In the genomic region with DNA sequence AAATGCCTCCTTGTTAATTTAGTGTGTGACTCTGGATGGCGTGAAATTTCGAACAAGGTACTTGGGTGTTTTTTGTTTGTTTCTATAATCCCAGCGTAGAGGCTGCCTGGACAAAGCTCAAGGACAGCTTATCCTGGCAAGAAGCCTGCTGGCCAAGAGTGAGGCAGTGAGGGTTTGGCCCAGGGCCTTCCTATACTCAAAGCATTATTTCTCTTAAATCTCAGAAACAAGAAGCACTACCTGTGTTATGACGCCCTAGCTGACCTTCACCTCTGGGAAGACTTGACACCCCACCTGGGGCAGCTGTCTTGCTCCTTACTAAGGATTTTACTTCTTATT, we compare ENCODE assay signal across 8 mouse cellular contexts. TPM values are rescaled to one million over a fixed set of nuclear protein-coding genes. Genes with fewer than 3 reads are reported as not detected.
A peak's percentile ranks its signal among the peaks of the same experiment; 100 is the strongest.
DNase-seq lines count a peak whose midpoint lies in the region; ATAC-seq lines count a peak whose summit lies in the region.

No protein-coding gene starts in this region.

- whole genome bisulfite sequencing in intestine, embryonic 16.5 days, result 20% methylated on average over 4 of the region's 4 CpGs
- 24% methylated on average over 4 of the region's 4 CpGs for WGBS in liver, embryonic 16.5 days (ENCODE audit: insufficient replicate concordance)
- 55% methylated on average over 4 of the region's 4 CpGs for WGBS in neural tube, embryonic 15.5 days

- peaks cover 6% of the 10 kb centered on the region; the same call in 1 of the 2 replicates for H3K36me3 ChIP-seq in intestine, embryonic 16.5 days (ENCODE audit: control insufficient read depth, insufficient read depth, low read length)
- peaks cover 6% of the 10 kb centered on the region; the same call in 1 of the 2 replicates for H3K36me3 ChIP-seq in liver, embryonic 16.5 days (ENCODE audit: control insufficient read depth, insufficient read depth)
- no peaks in the 10 kb centered on the region for H3K36me3 ChIP-seq in neural tube, embryonic 15.5 days

- H3K4me3 ChIP-seq in intestine, embryonic 16.5 days (ENCODE audit: low read length), result peak overlapping the region; percentile 76
- peak overlapping the region; percentile 79 for H3K4me3 ChIP-seq in liver, embryonic 16.5 days (ENCODE audit: low read depth, low read length)
- peak overlapping the region; percentile 66 for H3K4me3 ChIP-seq in neural tube, embryonic 15.5 days (replicated peaks)

- DNase-seq in right cerebral cortex, adult 18-20 months, result peak; percentile 44
- no peak for DNase-seq in right cerebral cortex, postnatal 14 days
- peak; percentile 85 for DNase-seq in cerebellum, adult 9-10 months
- DNase-seq in heart, adult 11 months, result peak; percentile 98
- no peak for DNase-seq in thymus, postnatal 14 days

- H3K27ac ChIP-seq in intestine, embryonic 16.5 days (ENCODE audit: low read length), result peak overlapping the region; percentile 98
- peak overlapping the region; percentile 97 for H3K27ac ChIP-seq in liver, embryonic 16.5 days (ENCODE audit: low read length)
- peak overlapping the region; percentile 84 for H3K27ac ChIP-seq in neural tube, embryonic 15.5 days (replicated peaks)

- H3K9me3 ChIP-seq in intestine, embryonic 16.5 days (ENCODE audit: control insufficient read depth, low read length), result no peaks in the 10 kb centered on the region
- H3K9me3 ChIP-seq in liver, embryonic 16.5 days (replicated peaks; ENCODE audit: control insufficient read depth, low read length), result no peaks in the 10 kb centered on the region
- no peaks in the 10 kb centered on the region for H3K9me3 ChIP-seq in neural tube, embryonic 15.5 days (replicated peaks)

- ATAC-seq in intestine, embryonic 16.5 days, result no peak
- ATAC-seq in liver, embryonic 16.5 days (ENCODE audit: low read depth), result no peak
- no peak for ATAC-seq in neural tube, embryonic 15.5 days (ENCODE audit: low FRiP score)

- H3K9ac ChIP-seq in intestine, embryonic 16.5 days (ENCODE audit: low read depth, low read length), result peak overlapping the region; percentile 90
- H3K9ac ChIP-seq in liver, embryonic 16.5 days (ENCODE audit: low read depth, low read length), result peak overlapping the region; percentile 74
- H3K9ac ChIP-seq in neural tube, embryonic 15.5 days (replicated peaks), result peak overlapping the region; percentile 55

- H3K27me3 ChIP-seq in intestine, embryonic 16.5 days (replicated peaks; ENCODE audit: control insufficient read depth, insufficient read depth, low read length), result no peaks in the 10 kb centered on the region
- H3K27me3 ChIP-seq in liver, embryonic 16.5 days (ENCODE audit: control insufficient read depth, insufficient read depth, low read depth, low read length), result no peaks in the 10 kb centered on the region
- no peaks in the 10 kb centered on the region for H3K27me3 ChIP-seq in neural tube, embryonic 15.5 days (replicated peaks)

- peak overlapping the region; percentile 59 for H3K4me2 ChIP-seq in intestine, embryonic 16.5 days (ENCODE audit: low read depth, low read length)
- H3K4me2 ChIP-seq in liver, embryonic 16.5 days (ENCODE audit: low read depth, low read length), result peak overlapping the region; percentile 92
- H3K4me2 ChIP-seq in neural tube, embryonic 15.5 days, result peak overlapping the region; percentile 64

- peaks cover 9% of the 10 kb centered on the region for H3K4me1 ChIP-seq in intestine, embryonic 16.5 days (ENCODE audit: control insufficient read depth, insufficient read depth, low read length)
- peaks cover 9% of the 10 kb centered on the region for H3K4me1 ChIP-seq in liver, embryonic 16.5 days (ENCODE audit: control insufficient read depth, low read depth, low read length)
- peaks cover 10% of the 10 kb centered on the region for H3K4me1 ChIP-seq in neural tube, embryonic 15.5 days

RNA-seq across cellular contexts. Expression of a gene that starts 2.6 kb away (rescaled TPM):
- 25.6 and 28.2 TPM in 2 replicates for polyA plus RNA-seq in intestine, embryonic 16.5 days (2015; fragmentation: Nextera tagmentation; extraction: Ambion mirVana)
- 18.3 and 19.1 TPM in 2 replicates for polyA plus RNA-seq in liver, embryonic 16.5 days (2015; fragmentation: Nextera tagmentation; extraction: Ambion mirVana)
- polyA plus RNA-seq in neural tube, embryonic 15.5 days (2015; fragmentation: Nextera tagmentation; extraction: Ambion mirVana), result 15.3 and 20.0 TPM in 2 replicates

RNA-seq across cellular contexts. Expression of a gene that starts 18.1 kb away (rescaled TPM):
- polyA plus RNA-seq in intestine, embryonic 16.5 days (2015; fragmentation: Nextera tagmentation; extraction: Ambion mirVana), result 1.8 and 2.4 TPM in 2 replicates
- not detected in 2 replicates for polyA plus RNA-seq in liver, embryonic 16.5 days (2015; fragmentation: Nextera tagmentation; extraction: Ambion mirVana)
- not detected in 2 replicates for polyA plus RNA-seq in neural tube, embryonic 15.5 days (2015; fragmentation: Nextera tagmentation; extraction: Ambion mirVana)

Comparison
In these comparisons a context has a peak if more than half of its experiments do, and no peak if none do; other contexts are left out.
1. DNase-seq: peak in right cerebral cortex, adult 18-20 months (single experiment), cerebellum, adult 9-10 months (single experiment) and heart, adult 11 months (single experiment); none in right cerebral cortex, postnatal 14 days (single experiment) and thymus, postnatal 14 days (single experiment).
2. Peak in every context shown above with its lines, with median percentiles within 50 percentile points of each other: H3K27ac ChIP-seq, H3K4me2 ChIP-seq, H3K4me3 ChIP-seq and H3K9ac ChIP-seq.